Mouse (Mus musculus) limb, embryonic 13.5 days (tissue): ENCODE data around the gene Krtap13-1. TPM values are rescaled to one million over a fixed set of nuclear protein-coding genes. Genes with fewer than 3 reads are reported as not detected.
"Not testable (repeated sequence)": the region's sequence is repeated elsewhere in the genome, so short reads cannot be mapped to it uniquely, and the experiment has no call there.

Experiments
- ATAC-seq: fragments of 200-750 bp; cut with Nextera tagmentation; 2 replicates; pipeline ENCODE4 v1.8.0; 2017; ENCODE audit warnings: low read depth, moderate number of reproducible peaks, moderate TSS enrichment; ENCODE audit not compliant: low FRiP score
- H3K27ac ChIP-seq: fragments of 300-500 bp; sonication (generic); 2 replicates; pipeline ENCODE4 v1.5.1; 2015; ENCODE audit warnings: inconsistent platforms, mild to moderate bottlenecking, moderate library complexity
- H3K27me3 ChIP-seq: fragments of 300-500 bp; sonication (generic); 2 replicates; pipeline ENCODE4 v1.6.1; 2015; ENCODE audit warnings: mild to moderate bottlenecking, inconsistent platforms
- H3K36me3 ChIP-seq: fragments of 300-500 bp; sonication (generic); 2 replicates; pipeline ENCODE4 v1.6.1; 2015; ENCODE audit warnings: inconsistent platforms, mild to moderate bottlenecking, moderate library complexity
- H3K4me1 ChIP-seq: fragments of 300-500 bp; sonication (generic); 2 replicates; pipeline ENCODE4 v1.6.1; 2015; ENCODE audit warnings: inconsistent platforms
- H3K4me2 ChIP-seq: fragments of 300-500 bp; sonication (generic); replicated peaks from 2 replicates; pipeline ENCODE4 v1.6.1; 2015; ENCODE audit warnings: inconsistent platforms, mild to moderate bottlenecking, moderate library complexity
- H3K4me3 ChIP-seq: fragments of 300-500 bp; sonication (generic); 2 replicates; pipeline ENCODE4 v1.5.1; 2015; ENCODE audit warnings: moderate library complexity, mild to moderate bottlenecking, inconsistent platforms
- H3K9ac ChIP-seq: fragments of 300-500 bp; sonication (generic); 2 replicates; pipeline ENCODE4 v1.6.1; 2015; ENCODE audit warnings: mild to moderate bottlenecking, inconsistent platforms
- H3K9me3 ChIP-seq: fragments of 300-500 bp; sonication (generic); 2 replicates; pipeline ENCODE4 v1.6.1; 2016; ENCODE audit warnings: inconsistent platforms
- WGBS: fragments of 180-500 bp; shearing (Covaris S2); methylation state at CpG from one replicate; pipeline ENCODE4 v1.1.7; 2015; 5-methylcytosine and 5-hydroxymethylcytosine counted together
- polyA plus RNA-seq: library from polyadenylated mRNA; unstranded; fragments of >200 nt; fragmentation: Nextera tagmentation; extraction: Ambion mirVana; gene quantifications from 2 replicates; pipeline ENCODE4 v1.2.1, GENCODE M21; 2015

The Krtap13-1 gene
- polyA plus RNA-seq, 1 experiment from 2014 or later = not detected

GRCm38 (mm10) chr16:88747943-88748342 lies 19.3 kb downstream of the Krtap13-1 start:
- Histone ChIP-seq H3K9ac (no peak overlapping the region), H3K27ac (no peak overlapping the region), H3K4me2 (no peak overlapping the region), H3K36me3 (no peaks in the 10 kb centered on the region), H3K27me3 (no peaks in the 10 kb centered on the region), H3K4me3 (no peak overlapping the region), H3K9me3 (no peaks in the 10 kb centered on the region), H3K4me1 (no peaks in the 10 kb centered on the region)
- ATAC-seq = no peak
- 22% methylated on average over 4 of the region's 4 CpGs for WGBS

- not testable (repeated sequence) for H3K9me3 ChIP-seq, ATAC-seq, H3K4me3 ChIP-seq, H3K27me3 ChIP-seq, H3K36me3 ChIP-seq, H3K9ac ChIP-seq, H3K27ac ChIP-seq, H3K4me1 ChIP-seq, H3K4me2 ChIP-seq
- WGBS = 90% methylated on average over 3 of the region's 3 CpGs
These were observed 22.9 kb downstream of the Krtap13-1 start, which contains the start of gene Krtap13 for GRCm38 (mm10) chr16:88751535-88751934. TSS of gene Krtap13 (minus strand) at chr16:88751635.

- not testable (repeated sequence) for ATAC-seq, H3K27ac ChIP-seq, H3K27me3 ChIP-seq, H3K36me3 ChIP-seq, H3K4me1 ChIP-seq, H3K4me2 ChIP-seq, H3K9me3 ChIP-seq, H3K9ac ChIP-seq, H3K4me3 ChIP-seq
- WGBS = 90% methylated on average over 3 of the region's 3 CpGs
These were observed 29.9 kb downstream of the Krtap13-1 start, which contains the start of gene 2310034C09Rik for GRCm38 (mm10) chr16:88758547-88758946. TSS of gene 2310034C09Rik (plus strand) at chr16:88758847.

- H3K9me3 ChIP-seq = no peaks in the 10 kb centered on the region
- no peaks in the 10 kb centered on the region for H3K27me3 ChIP-seq
- no peak for ATAC-seq
- no peak within 1 kb of the TSS for H3K9ac ChIP-seq
- no peak within 1 kb of the TSS for H3K27ac ChIP-seq
- no peaks in the 10 kb centered on the region for H3K36me3 ChIP-seq
- WGBS = 84% methylated on average over 2 of the region's 2 CpGs
- H3K4me3 ChIP-seq = no peak within 1 kb of the TSS
- H3K4me2 ChIP-seq = no peak within 1 kb of the TSS
- H3K4me1 ChIP-seq = no peaks in the 10 kb centered on the region
These were observed 45.4 kb downstream of the Krtap13-1 start, which contains the start of gene 2310057N15Rik for GRCm38 (mm10) chr16:88774106-88774505. TSS of gene 2310057N15Rik (minus strand) at chr16:88774206.

DNA sequence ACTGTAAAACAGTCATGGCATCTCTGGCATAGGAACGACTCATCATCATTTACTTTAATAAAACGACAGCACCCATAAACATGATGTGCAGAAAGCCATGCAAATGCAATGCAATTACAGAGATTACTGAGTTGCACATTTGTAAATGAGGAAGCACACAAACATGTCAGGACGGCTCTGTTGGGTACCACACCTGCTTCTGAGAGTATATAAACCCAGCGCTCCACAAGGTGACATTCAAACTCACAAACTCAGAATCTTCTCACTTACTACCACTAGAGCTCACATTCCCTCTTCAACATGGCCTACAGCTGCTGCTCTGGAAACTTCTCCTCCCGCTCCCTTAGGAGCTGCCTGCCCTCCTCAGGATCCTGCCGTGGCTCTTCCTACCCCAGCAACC lies 48.9 kb downstream of the Krtap13-1 start, which contains the start of gene Gm5965:
Gene Gm5965, plus strand, starts transcription at position 301 of the 400 bp plus-strand sequence.
- no peak within 1 kb of the TSS for H3K27ac ChIP-seq
- no peaks in the 10 kb centered on the region for H3K36me3 ChIP-seq
- H3K9me3 ChIP-seq = no peaks in the 10 kb centered on the region
- WGBS = 86% methylated on average over 6 of the region's 6 CpGs
- H3K4me1 ChIP-seq = no peaks in the 10 kb centered on the region
- no peak for ATAC-seq
- H3K4me2 ChIP-seq = no peak within 1 kb of the TSS
- no peaks in the 10 kb centered on the region for H3K27me3 ChIP-seq
- no peak within 1 kb of the TSS for H3K9ac ChIP-seq
- H3K4me3 ChIP-seq = no peak within 1 kb of the TSS

Other genes with a start within 250 kb of the Krtap13-1 start
- not detected in 2 replicates for gene Cldn17, start 221.9 kb upstream of the Krtap13-1 start, polyA plus RNA-seq
- gene Cldn8, start 165.7 kb upstream of the Krtap13-1 start, polyA plus RNA-seq = 4.1 and 5.4 TPM in 2 replicates
- not detected in 2 replicates for gene Krtap24-1, start 116.6 kb upstream of the Krtap13-1 start, polyA plus RNA-seq
- gene 2310079G19Rik, start 101.2 kb upstream of the Krtap13-1 start, polyA plus RNA-seq = not detected in 2 replicates
- gene Krtap26-1, start 81.1 kb upstream of the Krtap13-1 start, polyA plus RNA-seq = not detected in 2 replicates
- not detected in 2 replicates for gene Krtap27-1, start 57.2 kb upstream of the Krtap13-1 start, polyA plus RNA-seq
- not detected in 2 replicates for gene 2310061N02Rik, start 20.9 kb upstream of the Krtap13-1 start, polyA plus RNA-seq
- gene Krtap13, start 22.8 kb downstream of the Krtap13-1 start, polyA plus RNA-seq = not detected in 2 replicates
- gene 2310034C09Rik, start 30.0 kb downstream of the Krtap13-1 start, polyA plus RNA-seq = not detected in 2 replicates
- gene 2310057N15Rik, start 45.3 kb downstream of the Krtap13-1 start, polyA plus RNA-seq = not detected in 2 replicates
- not detected in 2 replicates for gene Gm5965, start 49.0 kb downstream of the Krtap13-1 start, polyA plus RNA-seq
- gene Gm20741, start 83.4 kb downstream of the Krtap13-1 start, polyA plus RNA-seq = not detected in 2 replicates
- gene Krtap15, start 91.4 kb downstream of the Krtap13-1 start, polyA plus RNA-seq = not detected in 2 replicates
- not detected in 2 replicates for gene Krtap14, start 97.3 kb downstream of the Krtap13-1 start, polyA plus RNA-seq
- not detected in 2 replicates for gene Krtap19-1, start 140.5 kb downstream of the Krtap13-1 start, polyA plus RNA-seq
- gene Krtap19-2, start 145.4 kb downstream of the Krtap13-1 start, polyA plus RNA-seq = not detected in 2 replicates
- gene Krtap19-3, start 149.2 kb downstream of the Krtap13-1 start, polyA plus RNA-seq = not detected in 2 replicates
- gene Krtap19-4, start 156.2 kb downstream of the Krtap13-1 start, polyA plus RNA-seq = not detected in 2 replicates
- gene Krtap19-5, start 167.6 kb downstream of the Krtap13-1 start, polyA plus RNA-seq = not detected in 2 replicates
- gene Krtap19-9b, start 203.4 kb downstream of the Krtap13-1 start, polyA plus RNA-seq = not detected in 2 replicates
- gene Krtap16-3, start 234.0 kb downstream of the Krtap13-1 start, polyA plus RNA-seq = not detected in 2 replicates